Mouse (Mus musculus) embryonic facial prominence, embryonic 12.5 days (tissue): ENCODE data around the gene Adcy6. TPM values are rescaled to one million over a fixed set of nuclear protein-coding genes. Genes with fewer than 3 reads are reported as not detected.

Experiments
- ATAC-seq: fragments of 200-750 bp; cut with Nextera tagmentation; 2 replicates; pipeline ENCODE4 v1.8.0; 2017; ENCODE audit not compliant: insufficient number of reproducible peaks, insufficient read depth, low FRiP score, low TSS enrichment
- H3K27ac ChIP-seq: fragments of 300-500 bp; sonication (generic); 2 replicates; pipeline ENCODE4 v1.5.1; 2016; ENCODE audit warnings: mild to moderate bottlenecking
- H3K27me3 ChIP-seq: fragments of 300-500 bp; sonication (generic); 2 replicates; pipeline ENCODE4 v1.6.1; 2016; ENCODE audit warnings: mild to moderate bottlenecking, moderate library complexity
- H3K36me3 ChIP-seq: fragments of 300-500 bp; sonication (generic); 2 replicates; pipeline ENCODE4 v1.6.1; 2016; ENCODE audit warnings: mild to moderate bottlenecking
- H3K4me1 ChIP-seq: fragments of 300-500 bp; sonication (generic); 2 replicates; pipeline ENCODE4 v1.6.1; 2016
- H3K4me2 ChIP-seq: fragments of 300-500 bp; sonication (generic); replicated peaks from 2 replicates; pipeline ENCODE4 v1.6.1; 2016; ENCODE audit warnings: mild to moderate bottlenecking, moderate library complexity
- H3K4me3 ChIP-seq: fragments of 300-500 bp; sonication (generic); 2 replicates; pipeline ENCODE4 v1.5.1; 2016; ENCODE audit warnings: mild to moderate bottlenecking
- H3K9ac ChIP-seq: fragments of 300-500 bp; sonication (generic); 2 replicates; pipeline ENCODE4 v1.6.1; 2016; ENCODE audit warnings: mild to moderate bottlenecking, moderate library complexity
- H3K9me3 ChIP-seq: fragments of 300-500 bp; sonication (generic); 2 replicates; pipeline ENCODE4 v1.6.1; 2016; ENCODE audit warnings: mild to moderate bottlenecking, moderate library complexity
- WGBS: fragments of 180-500 bp; shearing (Covaris S2); methylation state at CpG from one replicate; pipeline ENCODE4 v1.1.7; 2016; 5-methylcytosine and 5-hydroxymethylcytosine counted together
- polyA plus RNA-seq: library from polyadenylated mRNA; unstranded; fragments of >200 nt; fragmentation: Nextera tagmentation; extraction: Ambion mirVana; gene quantifications from 2 replicates; pipeline ENCODE4 v1.2.1, GENCODE M21; 2016

The Adcy6 gene
- polyA plus RNA-seq, 1 experiment from 2014 or later, result 18.7 TPM

GRCm38 (mm10) chr15:98636517-98636916 lies 26.6 kb upstream of the Adcy6 start:
- no peak overlapping the region for H3K27ac ChIP-seq
- peak overlapping the region; percentile 93 for H3K4me2 ChIP-seq
- H3K36me3 ChIP-seq, result peaks cover 21% of the 10 kb centered on the region
- H3K4me3 ChIP-seq, result no peak overlapping the region; the same call in 1 of the 2 replicates
- peaks cover 26% of the 10 kb centered on the region for H3K27me3 ChIP-seq
- peaks cover 43% of the 10 kb centered on the region for H3K4me1 ChIP-seq
- no peaks in the 10 kb centered on the region for H3K9me3 ChIP-seq
- no peak for ATAC-seq
- peak overlapping the region; percentile 81; the same call in 1 of the 2 replicates for H3K9ac ChIP-seq
- 35% methylated on average over 5 of the region's 5 CpGs for WGBS

- WGBS, result 1% methylated on average over 21 of the region's 21 CpGs
- no peak for ATAC-seq
- H3K4me1 ChIP-seq, result peaks cover 54% of the 10 kb centered on the region
These were observed 25.5 kb upstream of the Adcy6 start for GRCm38 (mm10) chr15:98635291-98635841.

GRCm38 (mm10) chr15:98634541-98635081 lies 24.7 kb upstream of the Adcy6 start:
- peak overlapping the region; percentile 88 for H3K27ac ChIP-seq
- H3K4me1 ChIP-seq, result peaks cover 60% of the 10 kb centered on the region
- peaks cover 43% of the 10 kb centered on the region for H3K27me3 ChIP-seq
- no peaks in the 10 kb centered on the region for H3K9me3 ChIP-seq
- H3K4me2 ChIP-seq, result peak overlapping the region; percentile 93
- peak overlapping the region; percentile 81 for H3K9ac ChIP-seq
- WGBS, result under 1% methylated on average over 53 of the region's 65 CpGs
- peaks cover 4% of the 10 kb centered on the region; the same call in 1 of the 2 replicates for H3K36me3 ChIP-seq
- peak overlapping the region; percentile 82 for H3K4me3 ChIP-seq
- ATAC-seq, result peak; percentile 47

More at GRCm38 (mm10) chr15:98635291-98635841, 25.5 kb upstream of the Adcy6 start:
- Histone ChIP-seq H3K9me3 (no peaks in the 10 kb centered on the region), H3K36me3 (peaks cover 11% of the 10 kb centered on the region), H3K9ac (peak overlapping the region; percentile 81), H3K27ac (peak overlapping the region; percentile 88), H3K4me2 (peak overlapping the region; percentile 93), H3K4me3 (peak overlapping the region; percentile 82), H3K27me3 (peaks cover 37% of the 10 kb centered on the region)

- no peak for ATAC-seq
- under 1% methylated on average over 25 of the region's 25 CpGs for WGBS
These were observed 24.1 kb upstream of the Adcy6 start for GRCm38 (mm10) chr15:98633822-98634470.

GRCm38 (mm10) chr15:98632921-98633320 lies 23.0 kb upstream of the Adcy6 start:
- no peak for ATAC-seq
- no peaks in the 10 kb centered on the region for H3K9me3 ChIP-seq
- no peaks in the 10 kb centered on the region for H3K36me3 ChIP-seq
- H3K27me3 ChIP-seq, result peaks cover 48% of the 10 kb centered on the region
- peak overlapping the region; percentile 67; the same call in 1 of the 2 replicates for H3K27ac ChIP-seq
- 2% methylated on average over 4 of the region's 4 CpGs for WGBS
- peaks cover 67% of the 10 kb centered on the region for H3K4me1 ChIP-seq
- H3K4me3 ChIP-seq, result peak overlapping the region; percentile 82
- H3K9ac ChIP-seq, result peak overlapping the region; percentile 68
- H3K4me2 ChIP-seq, result peak overlapping the region; percentile 93

More at GRCm38 (mm10) chr15:98633822-98634470, 24.1 kb upstream of the Adcy6 start:
- peak overlapping the region; percentile 93 for H3K4me2 ChIP-seq
- H3K9me3 ChIP-seq, result no peaks in the 10 kb centered on the region
- peaks cover 43% of the 10 kb centered on the region for H3K27me3 ChIP-seq
- H3K4me1 ChIP-seq, result peaks cover 66% of the 10 kb centered on the region
- H3K9ac ChIP-seq, result peak overlapping the region; percentile 81
- no peaks in the 10 kb centered on the region for H3K36me3 ChIP-seq
- peak overlapping the region; percentile 88 for H3K27ac ChIP-seq
- H3K4me3 ChIP-seq, result peak overlapping the region; percentile 82

- Histone ChIP-seq H3K4me3 (peak overlapping the region; percentile 82), H3K4me1 (peaks cover 64% of the 10 kb centered on the region), H3K4me2 (peak overlapping the region; percentile 93), H3K27ac (peak overlapping the region; percentile 73), H3K9ac (peak overlapping the region; percentile 68), H3K27me3 (peaks cover 48% of the 10 kb centered on the region), H3K9me3 (no peaks in the 10 kb centered on the region), H3K36me3 (no peaks in the 10 kb centered on the region)
- peak; percentile 82 for ATAC-seq
- WGBS, result under 1% methylated on average over 25 of the region's 25 CpGs
These were observed 22.4 kb upstream of the Adcy6 start for GRCm38 (mm10) chr15:98632107-98632744.

- H3K4me1 ChIP-seq, result peaks cover 58% of the 10 kb centered on the region
- peak overlapping the region; percentile 73; the same call in 1 of the 2 replicates for H3K27ac ChIP-seq
- H3K9ac ChIP-seq, result peak overlapping the region; percentile 30; the same call in 1 of the 2 replicates
- peaks cover 44% of the 10 kb centered on the region for H3K27me3 ChIP-seq
- peak overlapping the region; percentile 82 for H3K4me3 ChIP-seq
- no peaks in the 10 kb centered on the region for H3K9me3 ChIP-seq
- H3K36me3 ChIP-seq, result no peaks in the 10 kb centered on the region
- peak; percentile 30; the same call in 1 of the 2 replicates for ATAC-seq
- peak overlapping the region; percentile 93 for H3K4me2 ChIP-seq
- WGBS, result under 1% methylated on average over 18 of the region's 18 CpGs
These were observed 21.6 kb upstream of the Adcy6 start for GRCm38 (mm10) chr15:98631493-98631892.

GRCm38 (mm10) chr15:98630540-98630939 lies 20.7 kb upstream of the Adcy6 start, which contains the start of gene Cacnb3:
Cacnb3 (plus strand) TSS chr15:98630840.
- Histone ChIP-seq H3K9ac (peak within 1 kb of the TSS; percentile 30; the same call in 1 of the 2 replicates), H3K9me3 (no peaks in the 10 kb centered on the region), H3K4me1 (peaks cover 53% of the 10 kb centered on the region), H3K36me3 (no peaks in the 10 kb centered on the region), H3K27ac (peak within 1 kb of the TSS; percentile 73; the same call in 1 of the 2 replicates), H3K27me3 (peaks cover 35% of the 10 kb centered on the region), H3K4me2 (peak within 1 kb of the TSS; percentile 93), H3K4me3 (peak within 1 kb of the TSS; percentile 82)
- ATAC-seq, result no peak
- WGBS, result 24% methylated on average over 4 of the region's 4 CpGs

- no peaks in the 10 kb centered on the region for H3K9me3 ChIP-seq
- H3K36me3 ChIP-seq, result no peaks in the 10 kb centered on the region
- peaks cover 52% of the 10 kb centered on the region for H3K4me1 ChIP-seq
- H3K4me2 ChIP-seq, result peak overlapping the region; percentile 32; the same call in 1 of the 2 replicates
- no peak overlapping the region for H3K9ac ChIP-seq
- 0 out of 2 replicates have a peak overlapping the region, but pooled peaks have one; percentile 1 for H3K27ac ChIP-seq
- ATAC-seq, result no peak
- no peak overlapping the region for H3K4me3 ChIP-seq
- 57% methylated on average over 6 of the region's 6 CpGs for WGBS
- peaks cover 35% of the 10 kb centered on the region for H3K27me3 ChIP-seq
These were observed 19.6 kb upstream of the Adcy6 start for GRCm38 (mm10) chr15:98629464-98629863.

GRCm38 (mm10) chr15:98628589-98629254 lies 18.8 kb upstream of the Adcy6 start:
- WGBS, result 13% methylated on average over 20 of the region's 20 CpGs
- H3K9me3 ChIP-seq, result no peaks in the 10 kb centered on the region
- peaks cover 35% of the 10 kb centered on the region for H3K27me3 ChIP-seq
- H3K9ac ChIP-seq, result peak overlapping the region; percentile 36; the same call in 1 of the 2 replicates
- peak overlapping the region; percentile 1; the same call in 1 of the 2 replicates for H3K4me3 ChIP-seq
- H3K36me3 ChIP-seq, result no peaks in the 10 kb centered on the region
- H3K27ac ChIP-seq, result peak overlapping the region; percentile 2; the same call in 1 of the 2 replicates
- peak overlapping the region; percentile 32 for H3K4me2 ChIP-seq
- peaks cover 48% of the 10 kb centered on the region for H3K4me1 ChIP-seq
- ATAC-seq, result no peak
